Mouse (Mus musculus): ENCODE results near the gene A2ml1. TPM values are rescaled to one million over a fixed set of nuclear protein-coding genes. Genes with fewer than 3 reads are reported as not detected.

Gene A2ml1
- polyA plus RNA-seq, 1 experiment: not detected

DNA sequence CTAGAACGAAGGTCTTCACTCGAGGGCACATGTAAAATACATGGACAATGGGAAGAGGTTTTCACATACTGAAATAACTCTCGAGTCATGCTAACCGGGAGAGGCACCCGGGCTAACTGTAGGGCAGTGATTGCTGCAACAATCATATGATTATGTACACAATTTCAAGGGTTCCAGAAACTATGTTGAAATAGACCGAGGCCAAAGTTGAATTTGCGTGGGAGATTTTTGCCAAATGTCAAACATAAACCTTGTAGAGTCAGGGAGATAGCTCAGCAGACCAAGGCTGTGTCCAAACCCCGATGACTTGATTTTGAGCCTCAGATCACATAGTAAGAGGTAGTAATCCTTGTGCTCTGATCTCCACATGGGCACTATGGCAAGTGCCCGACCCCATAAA, 48.7 kb downstream of the A2ml1 start:
- Histone ChIP-seq H3K27ac (ENCODE audit: insufficient read depth, low read depth, low read length) (no peak overlapping the region), H3K4me1 (ENCODE audit: control insufficient read depth, insufficient read depth, low read length) (no peaks in the 10 kb centered on the region), H3K4me3 (ENCODE audit: insufficient read depth, low read depth, low read length) (no peak overlapping the region)
- WGBS: 96% methylated on average over 9 of the region's 9 CpGs
- no peak for TF ChIP-seq CTCF (IDR thresholded peaks at IDR 0.05; ENCODE audit: insufficient read depth, low read depth, low read length)
- no peak for TF ChIP-seq POLR2A (IDR thresholded peaks at IDR 0.05; ENCODE audit: insufficient read depth, low read depth, low read length)

GRCm38 (mm10) chr6:128528491-128528890, 52.9 kb downstream of the A2ml1 start:
- Histone ChIP-seq H3K4me3 (ENCODE audit: insufficient read depth, low read depth, low read length) (no peak overlapping the region), H3K4me1 (ENCODE audit: control insufficient read depth, insufficient read depth, low read length) (no peaks in the 10 kb centered on the region), H3K27ac (ENCODE audit: insufficient read depth, low read depth, low read length) (no peak overlapping the region)
- TF ChIP-seq CTCF (IDR thresholded peaks at IDR 0.05; ENCODE audit: insufficient read depth, low read depth, low read length) (no peak), POLR2A (IDR thresholded peaks at IDR 0.05; ENCODE audit: insufficient read depth, low read depth, low read length) (no peak)
- 59% methylated on average over 4 of the region's 4 CpGs for WGBS

GRCm38 (mm10) chr6:128527110-128527509, 54.3 kb downstream of the A2ml1 start:
- H3K27ac ChIP-seq (ENCODE audit: insufficient read depth, low read depth, low read length): no peak overlapping the region
- no peak for TF ChIP-seq POLR2A (IDR thresholded peaks at IDR 0.05; ENCODE audit: insufficient read depth, low read depth, low read length)
- TF ChIP-seq CTCF (IDR thresholded peaks at IDR 0.05; ENCODE audit: insufficient read depth, low read depth, low read length): no peak
- WGBS: 93% methylated on average over 1 of the region's 1 CpGs

GRCm38 (mm10) chr6:128526601-128527000, 54.8 kb downstream of the A2ml1 start, which contains the start of gene Pzp:
Gene Pzp (minus strand): TSS chr6:128526720.
- WGBS: 88% methylated on average over 4 of the region's 4 CpGs
- H3K27ac ChIP-seq (ENCODE audit: insufficient read depth, low read depth, low read length): no peak within 1 kb of the TSS
- no peak within 1 kb of the TSS for H3K4me3 ChIP-seq (ENCODE audit: insufficient read depth, low read depth, low read length)
- no peaks in the 10 kb centered on the region for H3K4me1 ChIP-seq (ENCODE audit: control insufficient read depth, insufficient read depth, low read length)
- TF ChIP-seq POLR2A (IDR thresholded peaks at IDR 0.05; ENCODE audit: insufficient read depth, low read depth, low read length) (no peak), CTCF (IDR thresholded peaks at IDR 0.05; ENCODE audit: insufficient read depth, low read depth, low read length) (no peak)

More at GRCm38 (mm10) chr6:128527110-128527509, 54.3 kb downstream of the A2ml1 start:
- Histone ChIP-seq H3K4me3 (ENCODE audit: insufficient read depth, low read depth, low read length) (no peak overlapping the region), H3K4me1 (ENCODE audit: control insufficient read depth, insufficient read depth, low read length) (no peaks in the 10 kb centered on the region)

- Histone ChIP-seq H3K4me1 (ENCODE audit: control insufficient read depth, insufficient read depth, low read length) (no peaks in the 10 kb centered on the region), H3K27ac (ENCODE audit: insufficient read depth, low read depth, low read length) (no peak overlapping the region), H3K4me3 (ENCODE audit: insufficient read depth, low read depth, low read length) (no peak overlapping the region)
- TF ChIP-seq CTCF (IDR thresholded peaks at IDR 0.05; ENCODE audit: insufficient read depth, low read depth, low read length) (no peak), POLR2A (IDR thresholded peaks at IDR 0.05; ENCODE audit: insufficient read depth, low read depth, low read length) (no peak)
- 90% methylated on average over 4 of the region's 4 CpGs for WGBS
These were observed 55.6 kb downstream of the A2ml1 start for GRCm38 (mm10) chr6:128525801-128526200.

- Histone ChIP-seq H3K4me3 (ENCODE audit: insufficient read depth, low read depth, low read length) (no peak overlapping the region), H3K27ac (ENCODE audit: insufficient read depth, low read depth, low read length) (no peak overlapping the region), H3K4me1 (ENCODE audit: control insufficient read depth, insufficient read depth, low read length) (no peaks in the 10 kb centered on the region)
- 86% methylated on average over 3 of the region's 3 CpGs for WGBS
- TF ChIP-seq POLR2A (IDR thresholded peaks at IDR 0.05; ENCODE audit: insufficient read depth, low read depth, low read length) (no peak), CTCF (IDR thresholded peaks at IDR 0.05; ENCODE audit: insufficient read depth, low read depth, low read length) (no peak)
These were observed 58.0 kb downstream of the A2ml1 start for GRCm38 (mm10) chr6:128523360-128523759.

- TF ChIP-seq POLR2A (IDR thresholded peaks at IDR 0.05; ENCODE audit: insufficient read depth, low read depth, low read length) (no peak), CTCF (IDR thresholded peaks at IDR 0.05; ENCODE audit: insufficient read depth, low read depth, low read length) (no peak)
- 84% methylated on average over 7 of the region's 7 CpGs for WGBS
- Histone ChIP-seq H3K4me3 (ENCODE audit: insufficient read depth, low read depth, low read length) (no peak overlapping the region), H3K4me1 (ENCODE audit: control insufficient read depth, insufficient read depth, low read length) (no peaks in the 10 kb centered on the region), H3K27ac (ENCODE audit: insufficient read depth, low read depth, low read length) (no peak overlapping the region)
These were observed 62.2 kb downstream of the A2ml1 start for GRCm38 (mm10) chr6:128519159-128519558.

DNA sequence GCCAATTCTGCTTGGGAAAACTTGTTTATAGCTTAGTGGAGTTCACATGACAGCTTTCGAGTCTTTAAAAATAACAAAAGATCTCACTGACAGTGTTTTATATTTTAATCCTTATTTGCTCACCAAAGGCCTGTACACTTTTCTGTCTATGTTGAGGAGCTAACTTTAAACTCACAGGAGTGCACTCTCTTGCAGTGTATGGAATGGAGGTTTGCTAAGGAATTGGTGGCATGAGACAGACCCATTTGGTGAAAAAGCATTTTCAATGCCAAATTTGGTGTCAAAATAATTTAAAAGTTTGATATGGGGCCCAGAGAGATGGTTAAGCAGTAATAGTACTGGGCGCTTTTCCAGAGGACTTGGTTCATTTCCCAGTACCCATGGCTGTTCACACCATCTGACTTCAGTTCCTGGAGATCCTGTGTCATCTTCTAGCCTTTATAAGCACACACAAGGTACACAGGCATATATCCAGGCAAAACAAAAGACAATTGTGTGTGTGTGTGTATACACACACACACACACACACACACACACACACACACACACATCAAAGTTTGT, 75.7 kb downstream of the A2ml1 start:
- TF ChIP-seq CTCF (IDR thresholded peaks at IDR 0.05; ENCODE audit: insufficient read depth, low read depth, low read length): no peak
- Histone ChIP-seq H3K27ac (ENCODE audit: insufficient read depth, low read depth, low read length) (no peak overlapping the region), H3K4me1 (ENCODE audit: control insufficient read depth, insufficient read depth, low read length) (no peaks in the 10 kb centered on the region), H3K4me3 (ENCODE audit: insufficient read depth, low read depth, low read length) (no peak overlapping the region)
- 93% methylated on average over 2 of the region's 2 CpGs for WGBS

- WGBS: 60% methylated on average over 5 of the region's 5 CpGs
- Histone ChIP-seq H3K27ac (ENCODE audit: insufficient read depth, low read depth, low read length) (no peak overlapping the region), H3K4me3 (ENCODE audit: insufficient read depth, low read depth, low read length) (no peak overlapping the region), H3K4me1 (ENCODE audit: control insufficient read depth, insufficient read depth, low read length) (no peaks in the 10 kb centered on the region)
- no peak for TF ChIP-seq POLR2A (IDR thresholded peaks at IDR 0.05; ENCODE audit: insufficient read depth, low read depth, low read length)
- no peak for TF ChIP-seq CTCF (IDR thresholded peaks at IDR 0.05; ENCODE audit: insufficient read depth, low read depth, low read length)
These were observed 76.7 kb downstream of the A2ml1 start for GRCm38 (mm10) chr6:128504743-128505142.

GRCm38 (mm10) chr6:128495346-128495745, 86.1 kb downstream of the A2ml1 start:
- TF ChIP-seq CTCF (IDR thresholded peaks at IDR 0.05; ENCODE audit: insufficient read depth, low read depth, low read length) (no peak), POLR2A (IDR thresholded peaks at IDR 0.05; ENCODE audit: insufficient read depth, low read depth, low read length) (no peak)
- WGBS: 56% methylated on average over 1 of the region's 1 CpGs
- no peak overlapping the region for H3K4me3 ChIP-seq (ENCODE audit: insufficient read depth, low read depth, low read length)

More at GRCm38 (mm10) chr6:128495346-128495745, 86.1 kb downstream of the A2ml1 start:
- H3K4me1 ChIP-seq (ENCODE audit: control insufficient read depth, insufficient read depth, low read length): no peaks in the 10 kb centered on the region
- no peak overlapping the region for H3K27ac ChIP-seq (ENCODE audit: insufficient read depth, low read depth, low read length)
